Mouse (Mus musculus): ENCODE measurements at regions not wholly inside any gene's neighbourhood (a gene's known extent, or its start where the extent isn't known, plus 50 kb on each side); places are given as distances from the start of the nearest gene placed in this dataset.

GRCm38 (mm10) chr10:83865929-83866328, 143.3 kb downstream of the 1500009L16Rik start:
- no peak for TF ChIP-seq POLR2A (IDR thresholded peaks at IDR 0.05; ENCODE audit: borderline replicate concordance, extremely low read depth, insufficient read depth, insufficient read length, poor library complexity, severe bottlenecking)
- TF ChIP-seq CTCF (IDR thresholded peaks at IDR 0.05; ENCODE audit: borderline replicate concordance, extremely low read depth, insufficient read depth, insufficient read length) = no peak; the same call in 1 of the 2 replicates

Measured in brain, embryonic 14.5 days (tissue).